Mouse (Mus musculus): ENCODE data around the gene Tgfbr1.

DNA sequence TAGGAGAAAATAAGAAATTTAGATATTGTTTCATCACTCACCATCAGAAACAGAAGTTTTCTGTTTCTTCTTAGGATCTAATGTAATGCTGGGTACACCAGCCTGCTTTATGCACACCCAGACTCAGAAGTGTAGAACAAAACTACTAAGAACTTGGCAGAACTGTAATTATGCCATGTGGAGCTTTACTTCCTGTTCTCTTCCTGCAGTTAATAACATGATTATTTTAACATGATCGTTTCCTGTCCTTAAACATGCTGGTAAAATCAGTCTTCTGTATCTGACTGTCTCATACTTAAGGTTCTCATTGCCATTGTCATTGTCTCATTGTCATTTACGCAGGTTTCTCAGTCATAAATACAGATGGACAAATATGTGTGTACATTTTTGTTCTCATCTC is 15.7 kb downstream of the Tgfbr1 start:
- TF ChIP-seq CTCF (IDR thresholded peaks at IDR 0.05; ENCODE audit: extremely low read depth, insufficient read depth, insufficient read length, insufficient replicate concordance) (no peak), POLR2A (IDR thresholded peaks at IDR 0.05; ENCODE audit: low read depth, low read length) (no peak)

Data from spleen, adult 2 months (tissue).